ENCODE assay signal across 8 mouse cellular contexts in the genomic region with DNA sequence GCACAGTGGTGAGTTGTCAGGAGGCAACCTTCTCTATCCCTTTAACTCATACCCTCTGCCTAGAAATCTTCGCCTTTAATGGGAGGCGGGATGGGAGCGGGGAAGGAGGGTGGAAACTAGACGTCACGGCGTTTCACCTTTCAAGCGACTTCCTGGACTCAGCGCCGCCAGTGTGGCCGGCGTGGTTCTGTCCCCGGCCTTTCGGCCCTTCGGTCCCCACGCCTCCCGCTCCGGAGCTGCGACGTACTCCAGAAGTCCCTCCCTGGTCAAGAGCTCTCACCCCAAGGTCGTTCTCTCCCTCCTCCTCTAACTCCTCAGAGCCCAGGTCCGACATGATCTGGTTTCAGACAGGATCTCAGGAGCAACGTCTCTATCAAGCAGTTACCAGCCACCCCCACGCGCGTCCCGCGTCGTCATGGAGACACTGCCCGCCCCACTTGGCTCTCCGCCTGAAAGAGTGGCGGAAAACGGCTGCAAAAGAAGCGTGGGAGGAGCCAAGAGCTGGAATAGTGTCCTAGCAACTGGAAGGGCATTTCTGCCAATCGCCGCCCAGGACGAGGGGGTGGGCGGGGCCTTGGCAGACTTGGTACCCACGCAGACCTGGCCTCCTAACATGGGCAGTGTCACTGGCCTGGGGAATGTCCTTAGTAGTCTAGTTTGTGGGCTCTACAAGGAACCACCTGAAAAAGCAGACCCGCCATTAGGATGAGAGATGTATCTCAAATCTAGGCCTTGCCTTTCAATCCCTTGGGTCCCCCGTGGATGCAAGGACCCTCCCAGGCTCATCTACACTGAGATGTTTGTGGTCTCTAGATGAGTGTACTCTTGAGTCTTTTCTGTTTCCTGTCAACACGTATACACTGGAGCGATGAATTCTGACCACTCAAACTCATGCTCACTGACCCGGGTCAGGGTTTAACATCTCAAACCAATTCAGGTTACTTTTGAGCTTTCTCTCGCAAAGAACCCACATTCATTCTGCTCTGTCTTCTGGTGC. TPM values are rescaled to one million over a fixed set of nuclear protein-coding genes. Genes with fewer than 3 reads are reported as not detected.
A peak's percentile ranks its signal among the peaks of the same experiment; 100 is the strongest.
DNase-seq lines count a peak whose midpoint lies in the region; ATAC-seq and TF ChIP-seq lines count a peak whose summit lies in the region.

A gene (minus strand): TSS at position 462 of the 997 bp plus-strand sequence.

- H3K9ac ChIP-seq in forebrain, embryonic 11.5 days (ENCODE audit: low read length) = peak within 1 kb of the TSS; percentile 35
- peak within 1 kb of the TSS; percentile 14 for H3K9ac ChIP-seq in heart, embryonic 14.5 days (ENCODE audit: low read length)
- H3K9ac ChIP-seq in liver, adult 2 months (ENCODE audit: low read depth, low read length) = peak within 1 kb of the TSS; percentile 50

- peak within 1 kb of the TSS; percentile 66 for H3K4me2 ChIP-seq in forebrain, embryonic 11.5 days (ENCODE audit: low read depth, low read length, severe bottlenecking)
- H3K4me2 ChIP-seq in heart, embryonic 14.5 days (ENCODE audit: low read length) = peak within 1 kb of the TSS; percentile 65

- H3K36me3 ChIP-seq in forebrain, embryonic 11.5 days (ENCODE audit: control insufficient read depth, insufficient read depth, low read length) = no peaks in the 10 kb centered on the region
- H3K36me3 ChIP-seq in heart, embryonic 14.5 days (ENCODE audit: control insufficient read depth, insufficient read depth, low read length) = no peaks in the 10 kb centered on the region
- H3K36me3 ChIP-seq in liver, adult 2 months (ENCODE audit: control insufficient read depth, insufficient read depth, low read length) = no peaks in the 10 kb centered on the region

- 9% methylated on average over 44 of the region's 44 CpGs for WGBS in forebrain, embryonic 11.5 days
- 10% methylated on average over 44 of the region's 44 CpGs for WGBS in heart, embryonic 14.5 days
- WGBS in liver, adult 2 months = 11% methylated on average over 44 of the region's 44 CpGs

- no peaks in the 10 kb centered on the region for H3K9me3 ChIP-seq in forebrain, embryonic 11.5 days (ENCODE audit: control insufficient read depth, low read length)
- no peaks in the 10 kb centered on the region for H3K9me3 ChIP-seq in heart, embryonic 14.5 days (ENCODE audit: control insufficient read depth, low read length)

- H3K4me1 ChIP-seq in forebrain, embryonic 11.5 days (replicated peaks; ENCODE audit: control insufficient read depth, insufficient read depth, low read length) = peaks cover 4% of the 10 kb centered on the region; the same call in 1 of the 2 replicates
- peaks cover 7% of the 10 kb centered on the region in 2 experiments; a peak in 1 of 4 replicates for H3K4me1 ChIP-seq in heart, embryonic 14.5 days (ENCODE audit: control insufficient read depth in 2 of 2, insufficient read depth in 2 of 2, low read length in 2 of 2)
- no peaks in the 10 kb centered on the region for H3K4me1 ChIP-seq in liver, adult 2 months (ENCODE audit: control insufficient read depth, insufficient read depth, low read length)

- H3K4me3 ChIP-seq in forebrain, embryonic 11.5 days (ENCODE audit: low read depth, low read length) = peak within 1 kb of the TSS; percentile 38
- H3K4me3 ChIP-seq in heart, embryonic 14.5 days (ENCODE audit: control insufficient read depth in 1 of 2, insufficient read depth in 1 of 2, low read depth in 1 of 2, low read length in 2 of 2) = peak within 1 kb of the TSS; percentile 49 to 53
- H3K4me3 ChIP-seq in liver, adult 2 months (ENCODE audit: insufficient read depth, low read depth, low read length) = peak within 1 kb of the TSS; percentile 60

- TF ChIP-seq CTCF in liver, adult 2 months (IDR thresholded peaks at IDR 0.05; ENCODE audit: low read depth, low read length) = no peak

- no peaks in the 10 kb centered on the region for H3K27me3 ChIP-seq in forebrain, embryonic 11.5 days (ENCODE audit: control insufficient read depth, insufficient read depth, low read length)
- no peaks in the 10 kb centered on the region for H3K27me3 ChIP-seq in heart, embryonic 14.5 days (ENCODE audit: control insufficient read depth, insufficient read depth, low read length)
- no peaks in the 10 kb centered on the region for H3K27me3 ChIP-seq in liver, adult 2 months (ENCODE audit: control insufficient read depth, insufficient read depth, low read length)

- no peak within 1 kb of the TSS for H3K27ac ChIP-seq in forebrain, embryonic 11.5 days (ENCODE audit: low read depth, low read length)
- no peak within 1 kb of the TSS for H3K27ac ChIP-seq in heart, embryonic 14.5 days (replicated peaks in 1 of 2; ENCODE audit: control insufficient read depth in 1 of 2, insufficient read depth in 1 of 2, low read depth in 2 of 2, low read length in 2 of 2)
- no peak within 1 kb of the TSS for H3K27ac ChIP-seq in liver, adult 2 months (replicated peaks; ENCODE audit: insufficient read depth, low read depth, low read length)

- DNase-seq in B cell, adult 2 months = peak; percentile 97
- peak; percentile 37 for DNase-seq in c-Kit-positive CD71-positive TER-119-positive erythroid progenitor cells, embryonic 14.5 days (ENCODE audit: low spot score)
- DNase-seq in forebrain, embryonic 11.5 days (ENCODE audit: low spot score) = peak; percentile 93
- peak; percentile 99 for DNase-seq in kidney, postnatal 10 days
- peak; percentile 72 for DNase-seq in liver, adult 2 months (ENCODE audit: extremely low read depth, low read depth, low spot score)
- peak; percentile 71 to 88 for DNase-seq in monocyte, adult 2 months (ENCODE audit: low read depth in 1 of 2, low spot score in 2 of 2)
- peak; percentile 85 to 93 for DNase-seq in spleen, postnatal 10 days (ENCODE audit: low spot score in 2 of 2)

- no peaks in the 10 kb centered on the region for H3K79me2 ChIP-seq in liver, adult 2 months (ENCODE audit: control insufficient read depth, insufficient read depth, low read length)

- peak; percentile 92 for ATAC-seq in forebrain, embryonic 11.5 days (replicated peaks; ENCODE audit: low FRiP score)
- peak; percentile 75 for ATAC-seq in heart, embryonic 14.5 days (ENCODE audit: insufficient number of reproducible peaks, insufficient read depth, low FRiP score, low read depth)

- TF ChIP-seq POLR2A in liver, adult 2 months (IDR thresholded peaks at IDR 0.05; ENCODE audit: extremely low read depth, insufficient read depth, low read length) = no peak

RNA-seq across cellular contexts. Expression of the gene that starts here (rescaled TPM):
- 2.1 and 2.6 TPM in 2 replicates for polyA plus RNA-seq in forebrain, embryonic 11.5 days (2014; fragmentation: Nextera tagmentation; extraction: Ambion mirVana)
- 1.3 and 1.8 TPM in 2 replicates for polyA plus RNA-seq in heart, embryonic 14.5 days (2014; fragmentation: Nextera tagmentation; extraction: Ambion mirVana)
- total RNA-seq in liver, adult 2 months (2014; rRNA removed) = not detected in 2 replicates
- not detected in 2 replicates for polyA plus RNA-seq in liver, adult 2 months (2012; rRNA removed)

Comparison
In these comparisons a context has a peak if more than half of its experiments do, and no peak if none do; other contexts are left out.
1. Peak in DNase-seq, H3K4me3 ChIP-seq and H3K9ac ChIP-seq in liver, adult 2 months; RNA of the gene not detected or under 1 TPM.
2. DNase-seq: peak in every context shown above with its lines; median percentile 99 in kidney, postnatal 10 days; 97 in B cell, adult 2 months; 93 in forebrain, embryonic 11.5 days; 89 in spleen, postnatal 10 days; 80 in monocyte, adult 2 months; 72 in liver, adult 2 months; 37 in c-Kit-positive CD71-positive TER-119-positive erythroid progenitor cells, embryonic 14.5 days.